Comparison of ENCODE assay signal across 8 mouse cellular contexts in genomic region chr8:11392739-11393138, GRCm38 (mm10).
A peak's percentile ranks its signal among the peaks of the same experiment; 100 is the strongest.
DNase-seq lines count a peak whose midpoint lies in the region; ATAC-seq and TF ChIP-seq lines count a peak whose summit lies in the region.

No protein-coding gene starts in this region.

- WGBS in thymus, adult 2 months: 30% methylated on average over 1 of the region's 1 CpGs
- WGBS in forebrain, postnatal 0 days: 0% methylated on average over 1 of the region's 1 CpGs
- 3% methylated on average over 1 of the region's 1 CpGs for WGBS in hindbrain, postnatal 0 days
- WGBS in limb, embryonic 13.5 days: 6% methylated on average over 1 of the region's 1 CpGs

- ATAC-seq in forebrain, postnatal 0 days: peak; percentile 50
- ATAC-seq in hindbrain, postnatal 0 days: no peak
- ATAC-seq in limb, embryonic 13.5 days (ENCODE audit: low FRiP score, low read depth): no peak

- no peak for TF ChIP-seq POLR2A in thymus, adult 2 months (IDR thresholded peaks at IDR 0.05; ENCODE audit: control insufficient read depth, extremely low read depth, insufficient read depth, low read length, poor library complexity)

- H3K9ac ChIP-seq in forebrain, postnatal 0 days: no peak overlapping the region
- H3K9ac ChIP-seq in hindbrain, postnatal 0 days (replicated peaks; ENCODE audit: low read length): no peak overlapping the region
- no peak overlapping the region for H3K9ac ChIP-seq in limb, embryonic 13.5 days

- no peaks in the 10 kb centered on the region for H3K9me3 ChIP-seq in forebrain, postnatal 0 days (ENCODE audit: low read length)
- H3K9me3 ChIP-seq in hindbrain, postnatal 0 days (ENCODE audit: low read length): no peaks in the 10 kb centered on the region
- peaks cover 8% of the 10 kb centered on the region; the same call in 1 of the 2 replicates for H3K9me3 ChIP-seq in limb, embryonic 13.5 days

- no peak overlapping the region for H3K4me3 ChIP-seq in thymus, adult 2 months (ENCODE audit: control insufficient read depth, insufficient read depth, low read length)
- no peak overlapping the region for H3K4me3 ChIP-seq in forebrain, postnatal 0 days (ENCODE audit: low read depth, low read length)
- no peak overlapping the region for H3K4me3 ChIP-seq in hindbrain, postnatal 0 days (ENCODE audit: low read length)
- no peak overlapping the region for H3K4me3 ChIP-seq in limb, embryonic 13.5 days

- H3K27me3 ChIP-seq in thymus, adult 2 months (ENCODE audit: control insufficient read depth, insufficient read depth, low read length): no peaks in the 10 kb centered on the region
- no peaks in the 10 kb centered on the region for H3K27me3 ChIP-seq in forebrain, postnatal 0 days (ENCODE audit: insufficient read depth, low read length)
- H3K27me3 ChIP-seq in hindbrain, postnatal 0 days (ENCODE audit: insufficient read depth, low read length): no peaks in the 10 kb centered on the region
- H3K27me3 ChIP-seq in limb, embryonic 13.5 days: no peaks in the 10 kb centered on the region

- peak; percentile 42 for DNase-seq in thymus, adult 2 months
- DNase-seq in thymus, adult 18-20 months: no peak
- DNase-seq in c-Kit-positive CD71-negative TER-119-negative erythroid progenitor cells, embryonic 14.5 days (ENCODE audit: low read depth): peak; percentile 36
- peak; percentile 80 for DNase-seq in forebrain, postnatal 0 days
- DNase-seq in hindbrain, postnatal 0 days (ENCODE audit: low spot score): peak; percentile 78
- DNase-seq in ovary, postnatal 14 days (ENCODE audit: low spot score): peak; percentile 76
- peak; percentile 84 for DNase-seq in yolk sac, embryonic 10.5 days (ENCODE audit: low spot score)

- no peak for TF ChIP-seq CTCF in thymus, adult 2 months (IDR thresholded peaks at IDR 0.05; ENCODE audit: borderline replicate concordance, control insufficient read depth, extremely low read depth, insufficient read depth, low read length, poor library complexity)
- TF ChIP-seq CTCF in forebrain, postnatal 0 days (IDR thresholded peaks at IDR 0.05; ENCODE audit: low read depth): peak; percentile 93
- peak; percentile 95 for TF ChIP-seq CTCF in hindbrain, postnatal 0 days (IDR thresholded peaks at IDR 0.05; ENCODE audit: low read depth)

- H3K27ac ChIP-seq in thymus, adult 2 months (ENCODE audit: control insufficient read depth, insufficient read depth, low read length): no peak overlapping the region
- H3K27ac ChIP-seq in forebrain, postnatal 0 days (ENCODE audit: low read depth, low read length): no peak overlapping the region
- no peak overlapping the region for H3K27ac ChIP-seq in hindbrain, postnatal 0 days
- peak overlapping the region; percentile 72 for H3K27ac ChIP-seq in limb, embryonic 13.5 days

- no peaks in the 10 kb centered on the region for H3K36me3 ChIP-seq in thymus, adult 2 months (ENCODE audit: control insufficient read depth, insufficient read depth, low read length)
- no peaks in the 10 kb centered on the region for H3K36me3 ChIP-seq in forebrain, postnatal 0 days (ENCODE audit: insufficient read depth)
- H3K36me3 ChIP-seq in hindbrain, postnatal 0 days (ENCODE audit: insufficient read depth, low read length): no peaks in the 10 kb centered on the region
- no peaks in the 10 kb centered on the region for H3K36me3 ChIP-seq in limb, embryonic 13.5 days

- H3K4me2 ChIP-seq in forebrain, postnatal 0 days (ENCODE audit: low read depth): no peak overlapping the region
- H3K4me2 ChIP-seq in hindbrain, postnatal 0 days (ENCODE audit: low read depth, low read length): no peak overlapping the region
- no peak overlapping the region for H3K4me2 ChIP-seq in limb, embryonic 13.5 days (replicated peaks)

- peaks cover 32% of the 10 kb centered on the region for H3K4me1 ChIP-seq in thymus, adult 2 months (replicated peaks; ENCODE audit: control insufficient read depth, insufficient read depth, low read length)
- no peaks in the 10 kb centered on the region; the same call in 1 of the 2 replicates for H3K4me1 ChIP-seq in forebrain, postnatal 0 days (ENCODE audit: insufficient read depth)
- H3K4me1 ChIP-seq in hindbrain, postnatal 0 days (ENCODE audit: insufficient read depth, low read length): peaks cover 2% of the 10 kb centered on the region; the same call in 1 of the 2 replicates
- H3K4me1 ChIP-seq in limb, embryonic 13.5 days: peaks cover 30% of the 10 kb centered on the region

Comparison
In these comparisons a context has a peak if more than half of its experiments do, and no peak if none do; other contexts are left out.
1. DNase-seq: peak in thymus, adult 2 months (single experiment), c-Kit-positive CD71-negative TER-119-negative erythroid progenitor cells, embryonic 14.5 days (single experiment), forebrain, postnatal 0 days (single experiment), hindbrain, postnatal 0 days (single experiment), ovary, postnatal 14 days (single experiment) and yolk sac, embryonic 10.5 days (single experiment); none in thymus, adult 18-20 months (0 of 2).